Mouse (Mus musculus) ES-E14 (cell line): Measurements from ENCODE around the gene Mkrn1. TPM values are rescaled to one million over a fixed set of nuclear protein-coding genes. Genes with fewer than 3 reads are reported as not detected.

Source experiments
- DNase-seq: peaks from one replicate; pipeline ENCODE4 v3.0.0-alpha.2; 2013; ENCODE audit warnings: low read depth, low spot score
- H3K27ac ChIP-seq: 2 replicates; pipeline ENCODE4 v1.5.1; 2012; ENCODE audit warnings: low read depth, mild to moderate bottlenecking, low read length, moderate library complexity, mixed read lengths; ENCODE audit not compliant: poor library complexity, insufficient read depth, severe bottlenecking
- H3K36me3 ChIP-seq: 2 replicates; pipeline ENCODE4 v1.6.1; 2012; ENCODE audit warnings: mild to moderate bottlenecking, low read length, moderate library complexity, mixed read lengths; ENCODE audit not compliant: control insufficient read depth, poor library complexity, insufficient read depth, severe bottlenecking
- H3K4me1 ChIP-seq, 2 experiments: fragments of 150-350 bp in 1 of 2; sonication (generic) in 1 of 2; 2 replicates each; pipeline ENCODE4 v1.6.1; 2012; ENCODE audit warnings: low read length in 2 of 2, mild to moderate bottlenecking in 1 of 2, mixed read lengths in 1 of 2; ENCODE audit not compliant: control insufficient read depth in 2 of 2, insufficient read depth in 2 of 2, poor library complexity in 1 of 2
- H3K4me3 ChIP-seq, 2 experiments: fragments of 150-350 bp in 1 of 2; sonication (generic) in 1 of 2; 2 replicates each; pipeline ENCODE4 v1.5.1; 2012; ENCODE audit warnings: low read length in 2 of 2, low read depth in 1 of 2, mild to moderate bottlenecking in 1 of 2, mixed read lengths in 1 of 2; ENCODE audit not compliant: insufficient read depth in 1 of 2, poor library complexity in 1 of 2, severe bottlenecking in 1 of 2
- H3K9ac ChIP-seq: 2 replicates; pipeline ENCODE4 v1.6.1; 2012; ENCODE audit warnings: low read depth, mild to moderate bottlenecking, low read length, mixed read lengths; ENCODE audit not compliant: poor library complexity, insufficient read depth, severe bottlenecking
- H3K9me3 ChIP-seq: fragments of 150-350 bp; sonication (generic); 2 replicates; pipeline ENCODE4 v1.6.1; 2012; ENCODE audit warnings: low read depth, mild to moderate bottlenecking, low read length; ENCODE audit not compliant: control insufficient read depth, insufficient read depth
- CHD2 ChIP-seq: IDR thresholded peaks from 2 replicates; pipeline ENCODE4 v1.6.1; 2014; ENCODE audit warnings: mild to moderate bottlenecking, low read depth, low read length, inconsistent platforms
- HCFC1 ChIP-seq: IDR thresholded peaks from 2 replicates; pipeline ENCODE4 v1.6.1; 2012; ENCODE audit warnings: low read length, inconsistent platforms, borderline replicate concordance; ENCODE audit not compliant: insufficient read depth
- MAFK ChIP-seq: IDR thresholded peaks from 2 replicates; pipeline ENCODE4 v1.6.1; 2014; ENCODE audit warnings: mild to moderate bottlenecking, low read depth, low read length, inconsistent platforms; ENCODE audit not compliant: insufficient read depth
- ZC3H11A ChIP-seq: IDR thresholded peaks from 2 replicates; pipeline ENCODE4 v1.6.1; 2012; ENCODE audit warnings: low read depth, mild to moderate bottlenecking, inconsistent platforms, low read length, borderline replicate concordance
- ZNF384 ChIP-seq: IDR thresholded peaks from 2 replicates; pipeline ENCODE4 v1.6.1; 2012; ENCODE audit warnings: low read depth, low read length, inconsistent platforms
- in situ Hi-C, 2 experiments: fragments of 600-800 bp; cut with MboI; formaldehyde crosslinking; loops; one replicate each; pipeline ENCODE4 v1.15.1; 2025; ENCODE audit warnings: low sequenced_read_pairs in 2 of 2, inconsistent platforms in 1 of 2; ENCODE audit not compliant: unreplicated experiment in 2 of 2
- total RNA-seq: library from RNA; depleted of rRNA; stranded (reverse); fragments of 300-350 nt; gene quantifications from 2 replicates; pipeline ENCODE4 v1.2.3, GENCODE M21; 2012

The Mkrn1 gene
- total RNA-seq, 1 experiment: 652 TPM

DNA sequence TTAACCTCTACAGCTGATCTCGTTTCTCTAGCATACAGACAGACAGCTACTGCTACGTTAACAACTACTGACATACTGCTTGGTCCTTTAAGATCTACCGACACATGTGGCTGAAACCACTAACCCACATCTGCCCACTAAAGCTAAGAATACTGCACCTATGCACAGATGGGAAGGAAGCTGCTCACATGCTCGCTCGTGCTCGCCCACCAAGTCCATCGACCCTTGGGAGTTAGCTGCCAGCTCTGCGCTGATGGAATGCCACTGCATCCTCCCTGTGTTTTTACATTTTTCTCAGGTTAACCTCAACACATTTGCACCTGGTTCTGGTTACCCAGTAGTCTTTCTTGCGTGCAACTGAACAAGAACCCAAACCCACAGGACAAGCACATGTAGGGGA is 21.9 kb downstream of the Mkrn1 start:
- H3K9me3 ChIP-seq: no peaks in the 10 kb centered on the region
- peak overlapping the region; percentile 0; the same call in 1 of the 2 replicates for H3K27ac ChIP-seq
- in situ Hi-C loops: no loop called here
- peaks cover 67% of the 10 kb centered on the region for H3K36me3 ChIP-seq
- no peak overlapping the region for H3K4me3 ChIP-seq
- DNase-seq: no peak
- H3K4me1 ChIP-seq: peaks cover 17 to 18% of the 10 kb centered on the region in 2 experiments
- TF ChIP-seq ZNF384: no peak
- no peak for TF ChIP-seq ZC3H11A
- TF ChIP-seq HCFC1: no peak
- TF ChIP-seq CHD2: no peak
- no peak for TF ChIP-seq MAFK
- H3K9ac ChIP-seq: peak overlapping the region; percentile 4; the same call in 1 of the 2 replicates

DNA sequence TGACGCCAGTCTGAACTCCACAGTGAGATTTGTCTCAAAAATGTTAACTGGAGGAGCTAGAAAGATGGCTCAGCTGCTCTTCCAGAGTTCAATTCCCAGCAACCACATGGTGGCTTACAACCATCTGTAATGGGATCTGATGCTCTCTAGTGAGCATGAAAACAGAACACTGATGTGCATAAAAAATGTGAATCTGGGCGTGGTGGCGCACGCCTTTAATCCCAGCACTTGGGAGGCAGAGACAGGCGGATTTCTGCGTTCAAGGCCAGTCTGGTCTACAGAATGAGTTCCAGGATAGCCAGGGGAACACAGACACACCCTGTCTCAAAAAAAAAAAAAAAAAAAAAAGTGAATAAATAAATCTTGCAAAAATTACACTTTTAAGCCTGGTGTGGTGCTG is 23.2 kb downstream of the Mkrn1 start:
- peak; percentile 52; the same call in 1 of the 2 replicates for TF ChIP-seq ZNF384
- no peak for TF ChIP-seq ZC3H11A
- TF ChIP-seq HCFC1: no peak
- TF ChIP-seq MAFK: no peak
- H3K27ac ChIP-seq: peak overlapping the region; percentile 52; the same call in 1 of the 2 replicates
- H3K4me3 ChIP-seq: no peak overlapping the region
- H3K9ac ChIP-seq: no peak overlapping the region
- peaks cover 61% of the 10 kb centered on the region for H3K36me3 ChIP-seq
- in situ Hi-C loops: no loop called here
- DNase-seq: no peak
- no peaks in the 10 kb centered on the region for H3K9me3 ChIP-seq
- peaks cover 17 to 18% of the 10 kb centered on the region in 2 experiments for H3K4me1 ChIP-seq

DNA sequence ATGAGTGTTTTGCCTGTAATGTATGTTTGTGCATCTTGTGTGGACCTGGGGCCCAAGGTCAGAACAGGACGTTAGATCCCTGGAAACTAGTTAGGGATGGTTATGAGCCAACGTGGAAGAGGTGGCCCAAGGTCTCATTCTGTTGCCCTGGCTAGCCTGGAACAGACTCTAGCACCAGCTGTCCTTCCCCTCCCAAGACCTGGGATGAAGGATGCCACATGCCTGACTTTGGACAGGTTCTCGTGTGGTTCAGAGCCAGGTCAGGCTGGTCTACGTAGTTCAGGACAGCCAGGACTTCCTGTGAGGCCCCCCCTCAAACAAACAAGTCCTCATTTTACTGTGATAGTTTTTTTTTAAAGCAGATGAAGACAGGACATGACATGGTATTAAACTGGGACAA is 24.3 kb downstream of the Mkrn1 start:
- peak overlapping the region; percentile 47 for H3K27ac ChIP-seq
- peaks cover 14 to 16% of the 10 kb centered on the region in 2 experiments for H3K4me1 ChIP-seq
- peaks cover 58% of the 10 kb centered on the region for H3K36me3 ChIP-seq
- no peaks in the 10 kb centered on the region for H3K9me3 ChIP-seq
- no peak overlapping the region for H3K9ac ChIP-seq
- no peak for DNase-seq
- H3K4me3 ChIP-seq: no peak overlapping the region
- in situ Hi-C loops: no loop called here
- no peak for TF ChIP-seq ZC3H11A
- TF ChIP-seq CHD2: no peak
- TF ChIP-seq ZNF384: no peak
- no peak for TF ChIP-seq MAFK
- no peak for TF ChIP-seq HCFC1

DNA sequence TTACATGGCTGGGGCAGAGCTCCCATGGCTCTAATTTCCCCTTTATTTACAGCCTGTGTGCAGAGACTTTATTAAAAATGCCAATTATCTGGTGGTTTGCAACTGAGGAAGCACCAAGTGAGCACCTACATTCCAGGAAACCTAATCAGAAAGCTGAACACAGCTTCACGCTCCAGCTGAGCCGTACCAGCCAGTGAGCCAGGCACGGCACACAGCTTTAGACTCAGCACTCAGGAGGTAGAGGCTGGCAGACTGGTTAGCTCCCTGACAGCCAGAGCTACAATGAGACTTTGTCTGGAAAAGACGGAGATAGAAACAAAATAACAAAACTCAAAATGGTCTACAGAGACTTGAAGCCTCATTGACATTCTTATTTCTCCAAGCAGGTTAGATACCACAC is 24.8 kb downstream of the Mkrn1 start:
- H3K9me3 ChIP-seq: no peaks in the 10 kb centered on the region
- in situ Hi-C loops: no loop called here
- peaks cover 62% of the 10 kb centered on the region for H3K36me3 ChIP-seq
- peaks cover 11 to 14% of the 10 kb centered on the region in 2 experiments for H3K4me1 ChIP-seq
- TF ChIP-seq ZC3H11A (no peak), ZNF384 (no peak), CHD2 (no peak), HCFC1 (no peak), MAFK (no peak)
- no peak overlapping the region for H3K9ac ChIP-seq
- DNase-seq: no peak
- no peak overlapping the region; the same call in 1 of the 2 replicates for H3K27ac ChIP-seq
- H3K4me3 ChIP-seq: no peak overlapping the region

GRCm38 (mm10) chr6:39389988-39390387 is 30.3 kb downstream of the Mkrn1 start:
- in situ Hi-C loops: no loop called here
- Histone ChIP-seq H3K36me3 (peaks cover 27% of the 10 kb centered on the region), H3K4me1 (peaks cover 0 to 3% of the 10 kb centered on the region in 2 experiments; a peak in 1 of 4 replicates)

More at GRCm38 (mm10) chr6:39389988-39390387, 30.3 kb downstream of the Mkrn1 start:
- Histone ChIP-seq H3K9ac (no peak overlapping the region), H3K9me3 (no peaks in the 10 kb centered on the region), H3K4me3 (no peak overlapping the region), H3K27ac (no peak overlapping the region)
- TF ChIP-seq HCFC1: no peak
- TF ChIP-seq CHD2: no peak
- TF ChIP-seq ZNF384: no peak
- TF ChIP-seq MAFK: no peak
- no peak for TF ChIP-seq ZC3H11A
- no peak for DNase-seq
